Mouse (Mus musculus): ENCODE results near the gene Lrrc1. TPM values are rescaled to one million over a fixed set of nuclear protein-coding genes. Genes with fewer than 3 reads are reported as not detected.

Gene Lrrc1
- polyA plus RNA-seq, 1 experiment from 2014 or later = 22.3 TPM

GRCm38 (mm10) chr9:77499084-77499483 is 45.6 kb downstream of the Lrrc1 start:
- no peaks in the 10 kb centered on the region for H3K27me3 ChIP-seq (replicated peaks; ENCODE audit: control insufficient read depth, insufficient read depth, low read length)
- H3K9me3 ChIP-seq (ENCODE audit: control insufficient read depth) = no peaks in the 10 kb centered on the region
- no peak for TF ChIP-seq CTCF (IDR thresholded peaks at IDR 0.05; ENCODE audit: low read depth)
- WGBS = 95% methylated on average over 6 of the region's 6 CpGs
- H3K4me2 ChIP-seq (replicated peaks; ENCODE audit: low read depth) = no peak overlapping the region
- H3K36me3 ChIP-seq (ENCODE audit: control insufficient read depth, insufficient read depth) = no peaks in the 10 kb centered on the region
- H3K4me1 ChIP-seq (replicated peaks; ENCODE audit: control insufficient read depth, insufficient read depth, low read length) = 0 out of 2 replicates have a peak, but pooled peaks cover 3% of the 10 kb centered on the region
- no peak overlapping the region for H3K4me3 ChIP-seq (ENCODE audit: low read depth, low read length)
- ATAC-seq = no peak
- no peak overlapping the region for H3K9ac ChIP-seq (ENCODE audit: low read depth, low read length)
- no peak overlapping the region for H3K27ac ChIP-seq (ENCODE audit: low read depth, low read length)

DNA sequence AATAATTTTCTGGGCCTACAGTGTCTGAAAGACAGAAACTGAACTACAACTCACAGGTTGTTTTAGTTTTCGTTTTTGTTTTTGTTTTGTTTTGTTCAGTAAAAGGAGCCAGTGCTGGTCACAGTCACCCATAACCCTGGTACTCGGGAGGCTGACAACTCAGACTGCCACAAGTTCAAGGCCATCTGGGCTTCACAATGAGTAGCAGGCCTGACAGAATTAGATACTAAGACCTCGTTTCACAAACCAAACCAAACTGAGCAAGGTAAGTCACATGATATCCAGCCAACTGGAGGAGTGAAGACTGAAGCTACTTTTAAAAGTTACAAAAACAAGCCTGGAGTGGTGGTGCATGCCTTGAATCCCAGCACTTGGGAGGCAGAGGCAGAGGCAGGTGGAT is 46.3 kb downstream of the Lrrc1 start:
- no peak overlapping the region for H3K4me2 ChIP-seq (replicated peaks; ENCODE audit: low read depth)
- no peak overlapping the region for H3K9ac ChIP-seq (ENCODE audit: low read depth, low read length)
- TF ChIP-seq CTCF (IDR thresholded peaks at IDR 0.05; ENCODE audit: low read depth) = no peak
- no peak for ATAC-seq
- 73% methylated on average over 3 of the region's 3 CpGs for WGBS
- H3K4me3 ChIP-seq (ENCODE audit: low read depth, low read length) = no peak overlapping the region
- H3K27me3 ChIP-seq (replicated peaks; ENCODE audit: control insufficient read depth, insufficient read depth, low read length) = no peaks in the 10 kb centered on the region
- H3K27ac ChIP-seq (ENCODE audit: low read depth, low read length) = no peak overlapping the region
- H3K36me3 ChIP-seq (ENCODE audit: control insufficient read depth, insufficient read depth) = no peaks in the 10 kb centered on the region
- 0 out of 2 replicates have a peak, but pooled peaks cover 3% of the 10 kb centered on the region for H3K4me1 ChIP-seq (replicated peaks; ENCODE audit: control insufficient read depth, insufficient read depth, low read length)
- no peaks in the 10 kb centered on the region for H3K9me3 ChIP-seq (ENCODE audit: control insufficient read depth)

GRCm38 (mm10) chr9:77497173-77497572 is 47.5 kb downstream of the Lrrc1 start:
- no peaks in the 10 kb centered on the region for H3K36me3 ChIP-seq (ENCODE audit: control insufficient read depth, insufficient read depth)
- no peak for TF ChIP-seq CTCF (IDR thresholded peaks at IDR 0.05; ENCODE audit: low read depth)
- ATAC-seq = no peak
- H3K27me3 ChIP-seq (replicated peaks; ENCODE audit: control insufficient read depth, insufficient read depth, low read length) = no peaks in the 10 kb centered on the region
- H3K9ac ChIP-seq (ENCODE audit: low read depth, low read length) = no peak overlapping the region
- no peak overlapping the region for H3K4me2 ChIP-seq (replicated peaks; ENCODE audit: low read depth)
- no peak overlapping the region for H3K4me3 ChIP-seq (ENCODE audit: low read depth, low read length)
- H3K4me1 ChIP-seq (replicated peaks; ENCODE audit: control insufficient read depth, insufficient read depth, low read length) = 0 out of 2 replicates have a peak, but pooled peaks cover 3% of the 10 kb centered on the region
- H3K27ac ChIP-seq (ENCODE audit: low read depth, low read length) = no peak overlapping the region
- H3K9me3 ChIP-seq (ENCODE audit: control insufficient read depth) = no peaks in the 10 kb centered on the region
- 66% methylated on average over 6 of the region's 6 CpGs for WGBS

DNA sequence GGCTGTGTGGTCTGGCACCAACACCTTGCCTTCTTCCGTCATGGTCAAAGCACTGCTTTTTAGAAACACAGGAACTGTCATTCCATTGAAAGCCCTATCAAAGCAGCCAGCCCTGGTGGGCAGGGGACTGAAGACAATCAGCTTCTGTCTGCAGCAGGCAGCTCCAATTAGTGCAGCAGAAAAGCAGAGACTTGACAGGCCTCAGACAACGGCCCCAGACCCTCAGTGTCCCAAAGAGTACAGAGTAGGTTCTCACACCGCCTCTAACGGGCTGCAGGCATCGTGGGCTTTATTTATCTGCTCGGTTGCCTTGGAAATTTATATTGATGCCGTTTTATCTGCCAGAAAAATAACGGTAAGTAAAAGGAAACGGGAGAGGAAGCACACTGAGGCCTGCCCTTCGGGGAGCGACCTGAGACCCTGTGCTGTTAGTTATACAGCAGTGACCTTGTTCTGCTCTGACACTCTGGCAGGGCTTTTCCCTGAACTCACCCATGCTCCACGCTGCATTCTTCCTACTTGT is 48.1 kb downstream of the Lrrc1 start:
- H3K9me3 ChIP-seq (ENCODE audit: control insufficient read depth) = no peaks in the 10 kb centered on the region
- WGBS = 55% methylated on average over 12 of the region's 12 CpGs
- ATAC-seq = no peak
- no peak overlapping the region for H3K27ac ChIP-seq (ENCODE audit: low read depth, low read length)
- H3K9ac ChIP-seq (ENCODE audit: low read depth, low read length) = no peak overlapping the region
- no peak for TF ChIP-seq CTCF (IDR thresholded peaks at IDR 0.05; ENCODE audit: low read depth)
- H3K4me2 ChIP-seq (replicated peaks; ENCODE audit: low read depth) = no peak overlapping the region
- H3K4me1 ChIP-seq (replicated peaks; ENCODE audit: control insufficient read depth, insufficient read depth, low read length) = 0 out of 2 replicates have a peak, but pooled peaks cover 1% of the 10 kb centered on the region
- H3K36me3 ChIP-seq (ENCODE audit: control insufficient read depth, insufficient read depth) = no peaks in the 10 kb centered on the region
- no peak overlapping the region for H3K4me3 ChIP-seq (ENCODE audit: low read depth, low read length)
- no peaks in the 10 kb centered on the region for H3K27me3 ChIP-seq (replicated peaks; ENCODE audit: control insufficient read depth, insufficient read depth, low read length)

DNA sequence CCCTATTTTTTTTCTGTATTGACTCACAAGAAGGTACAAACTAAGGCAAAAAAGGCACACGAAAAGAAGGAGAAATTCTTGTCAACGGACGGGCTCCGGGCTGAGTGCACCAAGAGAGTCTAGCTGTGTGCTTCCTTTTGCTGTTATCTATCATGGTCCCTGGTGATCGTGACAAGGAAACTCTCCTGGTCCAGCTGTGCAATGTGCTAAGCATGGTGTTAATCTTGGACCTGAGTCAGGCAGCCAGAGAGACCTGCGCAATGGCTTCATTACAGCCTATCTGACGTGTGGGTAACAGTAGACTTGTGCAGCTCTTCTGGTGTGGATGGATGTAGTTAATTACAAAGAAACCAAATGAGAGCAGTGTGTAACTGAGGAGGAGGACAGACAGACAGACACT is 50.4 kb downstream of the Lrrc1 start:
- no peaks in the 10 kb centered on the region for H3K27me3 ChIP-seq (replicated peaks; ENCODE audit: control insufficient read depth, insufficient read depth, low read length)
- no peak for TF ChIP-seq CTCF (IDR thresholded peaks at IDR 0.05; ENCODE audit: low read depth)
- 86% methylated on average over 7 of the region's 7 CpGs for WGBS
- ATAC-seq = no peak
- no peak overlapping the region for H3K27ac ChIP-seq (ENCODE audit: low read depth, low read length)
- H3K4me1 ChIP-seq (replicated peaks; ENCODE audit: control insufficient read depth, insufficient read depth, low read length) = no peaks in the 10 kb centered on the region
- H3K4me2 ChIP-seq (replicated peaks; ENCODE audit: low read depth) = no peak overlapping the region
- no peaks in the 10 kb centered on the region for H3K9me3 ChIP-seq (ENCODE audit: control insufficient read depth)
- no peaks in the 10 kb centered on the region for H3K36me3 ChIP-seq (ENCODE audit: control insufficient read depth, insufficient read depth)
- H3K9ac ChIP-seq (ENCODE audit: low read depth, low read length) = no peak overlapping the region
- H3K4me3 ChIP-seq (ENCODE audit: low read depth, low read length) = no peak overlapping the region

- Histone ChIP-seq H3K4me1 (replicated peaks; ENCODE audit: control insufficient read depth, insufficient read depth, low read length) (no peaks in the 10 kb centered on the region), H3K27me3 (replicated peaks; ENCODE audit: control insufficient read depth, insufficient read depth, low read length) (no peaks in the 10 kb centered on the region), H3K9me3 (ENCODE audit: control insufficient read depth) (no peaks in the 10 kb centered on the region), H3K4me2 (replicated peaks; ENCODE audit: low read depth) (no peak overlapping the region), H3K4me3 (ENCODE audit: low read depth, low read length) (no peak overlapping the region), H3K9ac (ENCODE audit: low read depth, low read length) (no peak overlapping the region), H3K27ac (ENCODE audit: low read depth, low read length) (no peak overlapping the region), H3K36me3 (ENCODE audit: control insufficient read depth, insufficient read depth) (no peaks in the 10 kb centered on the region)
- no peak for ATAC-seq
- no peak for TF ChIP-seq CTCF (IDR thresholded peaks at IDR 0.05; ENCODE audit: low read depth)
- 74% methylated on average over 11 of the region's 11 CpGs for WGBS
Observed at GRCm38 (mm10) chr9:77488611-77489010, 56.1 kb downstream of the Lrrc1 start.

DNA sequence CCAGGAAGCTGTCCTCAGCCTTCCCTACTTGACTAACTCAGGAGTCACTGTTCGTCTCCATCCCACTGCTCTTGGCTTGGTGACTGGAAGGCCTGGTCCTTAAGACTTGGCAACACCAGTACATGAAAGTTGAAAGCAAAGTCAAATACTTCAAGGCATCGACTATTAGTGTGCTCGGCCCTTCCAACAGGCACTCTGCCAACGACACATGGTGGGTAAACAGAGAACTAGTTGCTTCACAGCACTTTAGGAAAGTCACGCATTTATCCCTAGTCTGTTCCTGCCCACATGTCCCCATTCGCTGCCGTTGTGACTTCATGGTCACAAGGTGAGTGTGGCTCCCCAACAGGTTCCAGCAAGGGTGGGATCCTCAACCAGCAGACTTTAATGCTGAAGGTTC is 57.2 kb downstream of the Lrrc1 start:
- no peaks in the 10 kb centered on the region for H3K27me3 ChIP-seq (replicated peaks; ENCODE audit: control insufficient read depth, insufficient read depth, low read length)
- no peak for TF ChIP-seq CTCF (IDR thresholded peaks at IDR 0.05; ENCODE audit: low read depth)
- 80% methylated on average over 7 of the region's 7 CpGs for WGBS
- H3K36me3 ChIP-seq (ENCODE audit: control insufficient read depth, insufficient read depth) = no peaks in the 10 kb centered on the region
- no peak overlapping the region for H3K9ac ChIP-seq (ENCODE audit: low read depth, low read length)
- H3K4me3 ChIP-seq (ENCODE audit: low read depth, low read length) = no peak overlapping the region
- no peaks in the 10 kb centered on the region for H3K9me3 ChIP-seq (ENCODE audit: control insufficient read depth)
- no peak overlapping the region for H3K4me2 ChIP-seq (replicated peaks; ENCODE audit: low read depth)
- no peaks in the 10 kb centered on the region for H3K4me1 ChIP-seq (replicated peaks; ENCODE audit: control insufficient read depth, insufficient read depth, low read length)
- H3K27ac ChIP-seq (ENCODE audit: low read depth, low read length) = no peak overlapping the region
- ATAC-seq = no peak
